Mouse (Mus musculus): Measurements from ENCODE around the gene E330009J07Rik.

E330009J07Rik gene

GRCm38 (mm10) chr6:40436047-40436483, at the start of gene E330009J07Rik:
Gene E330009J07Rik, minus strand, starts transcription at chr6:40436135.
- DNase-seq = peak; percentile 73

GRCm38 (mm10) chr6:40482318-40482717, 46.4 kb upstream of the E330009J07Rik start:
- no peak for DNase-seq

GRCm38 (mm10) chr6:40479705-40480104, 43.8 kb upstream of the E330009J07Rik start:
- DNase-seq = no peak

- DNase-seq = no peak
These were observed 40.2 kb upstream of the E330009J07Rik start for GRCm38 (mm10) chr6:40476132-40476531.

GRCm38 (mm10) chr6:40471720-40472010, 35.7 kb upstream of the E330009J07Rik start:
- no peak for DNase-seq

- peak; percentile 92 for DNase-seq
These were observed 35.2 kb upstream of the E330009J07Rik start, which contains the start of gene Ssbp1 for GRCm38 (mm10) chr6:40470916-40471719. Gene Ssbp1, plus strand, starts transcription at chr6:40471352.

GRCm38 (mm10) chr6:40465710-40466109, 29.8 kb upstream of the E330009J07Rik start:
- DNase-seq = no peak

- no peak for DNase-seq
These were observed 18.6 kb upstream of the E330009J07Rik start for GRCm38 (mm10) chr6:40454436-40455041.

GRCm38 (mm10) chr6:40448626-40449025, 12.7 kb upstream of the E330009J07Rik start:
- no peak for DNase-seq

GRCm38 (mm10) chr6:40443281-40443928, 7.5 kb upstream of the E330009J07Rik start:
- no peak for DNase-seq

GRCm38 (mm10) chr6:40441755-40442154, 5.8 kb upstream of the E330009J07Rik start:
- DNase-seq = no peak

- no peak for DNase-seq
These were observed 5.3 kb upstream of the E330009J07Rik start for GRCm38 (mm10) chr6:40441276-40441675.

GRCm38 (mm10) chr6:40439731-40440130, 3.8 kb upstream of the E330009J07Rik start:
- no peak for DNase-seq

- no peak for DNase-seq
These were observed 3.0 kb upstream of the E330009J07Rik start, which contains the start of gene Wee2 for GRCm38 (mm10) chr6:40438936-40439335. Gene Wee2, plus strand, starts transcription at chr6:40439088.

- DNase-seq = peak; percentile 66
These were observed 536 bp downstream of the E330009J07Rik start for GRCm38 (mm10) chr6:40435151-40436046.

GRCm38 (mm10) chr6:40434697-40435096, 1.2 kb downstream of the E330009J07Rik start:
- DNase-seq = no peak

- DNase-seq = peak; percentile 93
These were observed 3.3 kb downstream of the E330009J07Rik start for GRCm38 (mm10) chr6:40432346-40433275.

GRCm38 (mm10) chr6:40431812-40432211, 4.1 kb downstream of the E330009J07Rik start:
- no peak for DNase-seq

- DNase-seq = no peak
These were observed 4.6 kb downstream of the E330009J07Rik start for GRCm38 (mm10) chr6:40431356-40431755.

GRCm38 (mm10) chr6:40430878-40431277, 5.1 kb downstream of the E330009J07Rik start:
- peak; percentile 30 for DNase-seq

GRCm38 (mm10) chr6:40430251-40430650, 5.7 kb downstream of the E330009J07Rik start:
- DNase-seq = no peak

Measured in layer of hippocampus, adult 9-11 months (tissue).